Mouse (Mus musculus) liver, embryonic 14.5 days (tissue): ENCODE results near the gene Bcl2l13.

Source experiments
- CTCF ChIP-seq: IDR thresholded peaks from 2 replicates; pipeline ENCODE4 v1.5.1; 2016; ENCODE audit warnings: antibody characterized with exemption, low read depth, control low read depth
- EP300 ChIP-seq: IDR thresholded peaks from 2 replicates; pipeline ENCODE4 v1.6.1; 2016; ENCODE audit warnings: antibody characterized with exemption, low read depth

- TF ChIP-seq CTCF, result peak; percentile 27
- TF ChIP-seq EP300, result no peak
These were observed 43.1 kb upstream of the Bcl2l13 start for GRCm38 (mm10) chr6:120792947-120793346.
